Mouse (Mus musculus) neural tube, embryonic 11.5 days (tissue): Measurements from ENCODE around the gene Hsph1. TPM values are rescaled to one million over a fixed set of nuclear protein-coding genes. Genes with fewer than 3 reads are reported as not detected.

ENCODE experiments used
- ATAC-seq: fragments of 200-750 bp; cut with Nextera tagmentation; 2 replicates; pipeline ENCODE4 v1.8.0; 2017; ENCODE audit warnings: moderate number of reproducible peaks, mild to moderate bottlenecking, moderate TSS enrichment, moderate library complexity; ENCODE audit not compliant: insufficient read depth, low FRiP score, low TSS enrichment
- DNase-seq: peaks from one replicate; pipeline ENCODE4 v3.0.0-alpha.2; 2015; ENCODE audit warnings: low spot score
- H3K27ac ChIP-seq: fragments of 300-500 bp; sonication (generic); 2 replicates; pipeline ENCODE4 v1.5.1; 2014; ENCODE audit warnings: low read depth, mild to moderate bottlenecking, low read length
- H3K27me3 ChIP-seq: fragments of 300-500 bp; sonication (generic); 2 replicates; pipeline ENCODE4 v1.6.1; 2014; ENCODE audit warnings: mild to moderate bottlenecking, low read length, mixed read lengths; ENCODE audit not compliant: control insufficient read depth, insufficient read depth
- H3K36me3 ChIP-seq: fragments of 300-500 bp; sonication (generic); 2 replicates; pipeline ENCODE4 v1.6.1; 2014; ENCODE audit warnings: mild to moderate bottlenecking, low read length, moderate library complexity, mixed read lengths; ENCODE audit not compliant: control insufficient read depth, insufficient read depth
- H3K4me1 ChIP-seq: fragments of 300-500 bp; sonication (generic); 2 replicates; pipeline ENCODE4 v1.6.1; 2014; ENCODE audit warnings: low read length, mixed read lengths; ENCODE audit not compliant: control insufficient read depth, insufficient read depth
- H3K4me2 ChIP-seq: fragments of 300-500 bp; sonication (generic); 2 replicates; pipeline ENCODE4 v1.6.1; 2014; ENCODE audit warnings: low read depth, mild to moderate bottlenecking, moderate library complexity
- H3K4me3 ChIP-seq: fragments of 300-500 bp; sonication (generic); 2 replicates; pipeline ENCODE4 v1.5.1; 2014; ENCODE audit warnings: low read depth, low read length
- H3K9ac ChIP-seq: fragments of 300-500 bp; sonication (generic); 2 replicates; pipeline ENCODE4 v1.6.1; 2014; ENCODE audit warnings: mild to moderate bottlenecking, low read length
- H3K9me3 ChIP-seq: fragments of 300-500 bp; sonication (generic); 2 replicates; pipeline ENCODE4 v1.6.1; 2016; ENCODE audit warnings: low read length; ENCODE audit not compliant: control insufficient read depth
- WGBS: fragments of 180-500 bp; shearing (Covaris S2); extraction: QIAGEN DNeasy Blood & Tissue Kit; methylation state at CpG from one replicate; pipeline ENCODE4 v1.1.7; 2014; 5-methylcytosine and 5-hydroxymethylcytosine counted together
- polyA plus RNA-seq: library from polyadenylated mRNA; unstranded; fragments of >200 nt; fragmentation: Nextera tagmentation; extraction: Ambion mirVana; gene quantifications from 2 replicates; pipeline ENCODE4 v1.2.1, GENCODE M21; 2014

The Hsph1 gene
- polyA plus RNA-seq, 1 experiment from 2014 or later = 139 TPM

GRCm38 (mm10) chr5:149611476-149612164, 24.6 kb downstream of the Hsph1 start:
- Histone ChIP-seq H3K4me1 (0 out of 2 replicates have a peak, but pooled peaks cover 3% of the 10 kb centered on the region), H3K4me3 (no peak overlapping the region), H3K27ac (0 out of 2 replicates have a peak overlapping the region, but pooled peaks have one; percentile 20), H3K27me3 (no peaks in the 10 kb centered on the region), H3K4me2 (no peak overlapping the region), H3K9ac (no peak overlapping the region), H3K9me3 (no peaks in the 10 kb centered on the region), H3K36me3 (peaks cover 4% of the 10 kb centered on the region; the same call in 1 of the 2 replicates)
- DNase-seq (no peak), ATAC-seq (no peak)
- 71% methylated on average over 16 of the region's 16 CpGs for WGBS

- ATAC-seq = no peak
- Histone ChIP-seq H3K9ac (no peak overlapping the region), H3K27me3 (no peaks in the 10 kb centered on the region), H3K4me2 (no peak overlapping the region), H3K9me3 (no peaks in the 10 kb centered on the region), H3K4me3 (no peak overlapping the region), H3K4me1 (0 out of 2 replicates have a peak, but pooled peaks cover 3% of the 10 kb centered on the region), H3K36me3 (no peaks in the 10 kb centered on the region), H3K27ac (no peak overlapping the region)
- WGBS = 86% methylated on average over 8 of the region's 8 CpGs
- no peak for DNase-seq
Measured at GRCm38 (mm10) chr5:149607083-149607720, 29.0 kb downstream of the Hsph1 start.

- no peaks in the 10 kb centered on the region for H3K27me3 ChIP-seq
- no peak for DNase-seq
- no peaks in the 10 kb centered on the region for H3K9me3 ChIP-seq
- no peak overlapping the region for H3K27ac ChIP-seq
- no peak overlapping the region for H3K4me2 ChIP-seq
- no peaks in the 10 kb centered on the region for H3K4me1 ChIP-seq
- no peaks in the 10 kb centered on the region for H3K36me3 ChIP-seq
- 85% methylated on average over 3 of the region's 3 CpGs for WGBS
- no peak overlapping the region for H3K9ac ChIP-seq
- ATAC-seq = no peak
- no peak overlapping the region for H3K4me3 ChIP-seq
Measured at GRCm38 (mm10) chr5:149603241-149603640, 32.9 kb downstream of the Hsph1 start.

GRCm38 (mm10) chr5:149601996-149602395, 34.2 kb downstream of the Hsph1 start:
- no peaks in the 10 kb centered on the region for H3K36me3 ChIP-seq
- no peak overlapping the region for H3K27ac ChIP-seq
- DNase-seq (no peak), ATAC-seq (no peak)
- no peaks in the 10 kb centered on the region for H3K4me1 ChIP-seq
- WGBS = 93% methylated on average over 3 of the region's 3 CpGs
- H3K27me3 ChIP-seq = no peaks in the 10 kb centered on the region
- H3K4me3 ChIP-seq = no peak overlapping the region
- no peak overlapping the region for H3K4me2 ChIP-seq
- no peaks in the 10 kb centered on the region for H3K9me3 ChIP-seq
- no peak overlapping the region for H3K9ac ChIP-seq

GRCm38 (mm10) chr5:149597351-149597750, 38.8 kb downstream of the Hsph1 start:
- Histone ChIP-seq H3K9me3 (no peaks in the 10 kb centered on the region), H3K27me3 (no peaks in the 10 kb centered on the region), H3K4me2 (no peak overlapping the region), H3K36me3 (no peaks in the 10 kb centered on the region), H3K4me3 (no peak overlapping the region), H3K27ac (no peak overlapping the region), H3K9ac (no peak overlapping the region), H3K4me1 (no peaks in the 10 kb centered on the region)
- WGBS = 53% methylated on average over 18 of the region's 18 CpGs
- DNase-seq (no peak), ATAC-seq (no peak)

- Histone ChIP-seq H3K27ac (no peak overlapping the region), H3K9me3 (no peaks in the 10 kb centered on the region), H3K36me3 (no peaks in the 10 kb centered on the region), H3K9ac (no peak overlapping the region), H3K4me3 (no peak overlapping the region), H3K4me1 (no peaks in the 10 kb centered on the region), H3K4me2 (no peak overlapping the region), H3K27me3 (no peaks in the 10 kb centered on the region)
- DNase-seq (no peak), ATAC-seq (no peak)
- 89% methylated on average over 3 of the region's 3 CpGs for WGBS
Measured at GRCm38 (mm10) chr5:149594215-149594614, 42.0 kb downstream of the Hsph1 start.

- no peak for ATAC-seq
- DNase-seq = no peak
- H3K4me2 ChIP-seq = no peak overlapping the region
- no peak overlapping the region for H3K27ac ChIP-seq
- H3K9me3 ChIP-seq = no peaks in the 10 kb centered on the region
- H3K4me1 ChIP-seq = no peaks in the 10 kb centered on the region
- H3K9ac ChIP-seq = no peak overlapping the region
- H3K36me3 ChIP-seq = no peaks in the 10 kb centered on the region
- no peaks in the 10 kb centered on the region for H3K27me3 ChIP-seq
- WGBS = 78% methylated on average over 3 of the region's 3 CpGs
- no peak overlapping the region for H3K4me3 ChIP-seq
Measured at GRCm38 (mm10) chr5:149589932-149590331, 46.2 kb downstream of the Hsph1 start.

- DNase-seq = no peak
- no peak for ATAC-seq
- WGBS = 67% methylated on average over 7 of the region's 7 CpGs
- Histone ChIP-seq H3K4me2 (no peak overlapping the region), H3K27ac (no peak overlapping the region), H3K36me3 (no peaks in the 10 kb centered on the region), H3K27me3 (no peaks in the 10 kb centered on the region), H3K4me3 (no peak overlapping the region), H3K9ac (no peak overlapping the region), H3K9me3 (no peaks in the 10 kb centered on the region), H3K4me1 (no peaks in the 10 kb centered on the region)
Measured at GRCm38 (mm10) chr5:149588814-149589534, 47.2 kb downstream of the Hsph1 start.
